Mouse (Mus musculus) spleen, adult 2 months (tissue): Measurements from ENCODE around the gene Rbm28.

Experiments
- CTCF ChIP-seq: fragments of 200-500 bp; IDR thresholded peaks from 2 replicates; pipeline ENCODE4 v1.5.1; 2011; ENCODE audit warnings: mild to moderate bottlenecking, inconsistent platforms; ENCODE audit not compliant: insufficient read depth, insufficient read length, insufficient replicate concordance; ENCODE audit errors: extremely low read depth
- POLR2A ChIP-seq: fragments of 200-500 bp; IDR thresholded peaks from 2 replicates; pipeline ENCODE4 v1.6.1; 2011; ENCODE audit warnings: low read depth, low read length, inconsistent platforms

- TF ChIP-seq CTCF (no peak), POLR2A (no peak)
These were observed 64.4 kb downstream of the Rbm28 start for GRCm38 (mm10) chr6:29100423-29100822.
